13 mouse cellular contexts compared by ENCODE assay signal in genomic region chr8:108709441-108709840, GRCm38 (mm10).
DNase-seq lines count a peak whose midpoint lies in the region; ATAC-seq and TF ChIP-seq lines count a peak whose summit lies in the region.
"Had no signal": no experiment of that assay in that cellular context is flagged by ENCODE, and none has a peak within 500 bp of the region (broad histone marks: within the 10 kb centered on the region; RNA-seq: fewer than 3 reads in every experiment).

No protein-coding gene starts in this region.

- ATAC-seq in kidney, postnatal 0 days (replicated peaks; ENCODE audit: low FRiP score, low read depth): no peak
- ATAC-seq in forebrain, embryonic 15.5 days (replicated peaks): no peak
- no peak for ATAC-seq in limb, embryonic 11.5 days (ENCODE audit: insufficient number of reproducible peaks, low FRiP score, low TSS enrichment, low read depth)
- ATAC-seq in neural tube, embryonic 12.5 days (ENCODE audit: low FRiP score, low read depth): no peak

- no peak overlapping the region for H3K9ac ChIP-seq in kidney, postnatal 0 days (ENCODE audit: low read depth, low read length)
- no peak overlapping the region for H3K9ac ChIP-seq in forebrain, embryonic 15.5 days (replicated peaks)
- peak overlapping the region; percentile 32; the same call in 1 of the 2 replicates for H3K9ac ChIP-seq in limb, embryonic 11.5 days (ENCODE audit: low read length)
- peak overlapping the region; percentile 57 for H3K9ac ChIP-seq in neural tube, embryonic 12.5 days

- peak overlapping the region; percentile 32; the same call in 1 of the 2 replicates for H3K27ac ChIP-seq in kidney, postnatal 0 days
- peak overlapping the region; percentile 96 for H3K27ac ChIP-seq in forebrain, embryonic 15.5 days (replicated peaks)
- no peak overlapping the region for H3K27ac ChIP-seq in limb, embryonic 11.5 days (replicated peaks; ENCODE audit: low read depth, low read length)
- peak overlapping the region; percentile 46; the same call in 1 of the 2 replicates for H3K27ac ChIP-seq in neural tube, embryonic 12.5 days
- H3K27ac ChIP-seq: layer of hippocampus, adult 2 months had no signal

- peaks cover 37% of the 10 kb centered on the region for H3K4me1 ChIP-seq in kidney, postnatal 0 days (replicated peaks; ENCODE audit: insufficient read depth, low read length)
- H3K4me1 ChIP-seq in forebrain, embryonic 15.5 days: peaks cover 65% of the 10 kb centered on the region
- H3K4me1 ChIP-seq in limb, embryonic 11.5 days (ENCODE audit: control insufficient read depth, insufficient read depth, low read length): peaks cover 74% of the 10 kb centered on the region
- H3K4me1 ChIP-seq in neural tube, embryonic 12.5 days: peaks cover 81% of the 10 kb centered on the region

- H3K9me3 ChIP-seq in kidney, postnatal 0 days (replicated peaks; ENCODE audit: low read length): no peaks in the 10 kb centered on the region
- no peaks in the 10 kb centered on the region for H3K9me3 ChIP-seq in forebrain, embryonic 15.5 days
- H3K9me3 ChIP-seq in limb, embryonic 11.5 days (ENCODE audit: control insufficient read depth, low read length): no peaks in the 10 kb centered on the region
- no peaks in the 10 kb centered on the region for H3K9me3 ChIP-seq in neural tube, embryonic 12.5 days

- H3K36me3 ChIP-seq in kidney, postnatal 0 days (ENCODE audit: insufficient read depth, low read length): no peaks in the 10 kb centered on the region
- H3K36me3 ChIP-seq in forebrain, embryonic 15.5 days: no peaks in the 10 kb centered on the region
- H3K36me3 ChIP-seq in limb, embryonic 11.5 days (ENCODE audit: control insufficient read depth, insufficient read depth, low read length): no peaks in the 10 kb centered on the region
- no peaks in the 10 kb centered on the region for H3K36me3 ChIP-seq in neural tube, embryonic 12.5 days
- H3K36me3 ChIP-seq: G1E had no signal

- WGBS in kidney, postnatal 0 days: 64% methylated on average over 2 of the region's 2 CpGs
- WGBS in forebrain, embryonic 15.5 days: 47% methylated on average over 2 of the region's 2 CpGs
- WGBS in limb, embryonic 11.5 days: 34% methylated on average over 2 of the region's 2 CpGs
- WGBS in neural tube, embryonic 12.5 days: 17% methylated on average over 2 of the region's 2 CpGs

- DNase-seq in kidney, postnatal 0 days (ENCODE audit: low spot score): no peak
- DNase-seq in kidney, adult 9 months: no peak
- DNase-seq in limb, embryonic 11.5 days (ENCODE audit: low spot score): no peak
- no peak for DNase-seq in layer of hippocampus, adult 11-12 months (ENCODE audit: low spot score)
- DNase-seq in B cell, adult 2 months: no peak
- no peak for DNase-seq in left cerebral cortex, postnatal 10 days (ENCODE audit: extremely low spot score in 1 of 2, low spot score in 2 of 2)
- DNase-seq: right cerebral cortex, postnatal 14 days; thymus, postnatal 25 days had no signal

- no peak for TF ChIP-seq CTCF in kidney, postnatal 0 days (IDR thresholded peaks at IDR 0.05; ENCODE audit: low read depth)

- H3K4me3 ChIP-seq in kidney, postnatal 0 days (replicated peaks; ENCODE audit: low read depth, low read length): no peak overlapping the region
- no peak overlapping the region for H3K4me3 ChIP-seq in forebrain, embryonic 15.5 days
- no peak overlapping the region for H3K4me3 ChIP-seq in limb, embryonic 11.5 days (ENCODE audit: low read depth, low read length)
- no peak overlapping the region for H3K4me3 ChIP-seq in neural tube, embryonic 12.5 days
- H3K4me3 ChIP-seq: erythroblast, embryonic 14.5 days; layer of hippocampus, adult 2 months had no signal

- H3K4me2 ChIP-seq in kidney, postnatal 0 days (ENCODE audit: low read length): no peak overlapping the region
- peak overlapping the region; percentile 20 for H3K4me2 ChIP-seq in forebrain, embryonic 15.5 days (replicated peaks)
- H3K4me2 ChIP-seq in limb, embryonic 11.5 days (ENCODE audit: low read depth, severe bottlenecking): no peak overlapping the region; the same call in 1 of the 2 replicates
- H3K4me2 ChIP-seq in neural tube, embryonic 12.5 days (replicated peaks): peak overlapping the region; percentile 98

- H3K27me3 ChIP-seq in kidney, postnatal 0 days (ENCODE audit: insufficient read depth, low read length): no peaks in the 10 kb centered on the region
- H3K27me3 ChIP-seq in forebrain, embryonic 15.5 days: peaks cover 19% of the 10 kb centered on the region
- no peaks in the 10 kb centered on the region for H3K27me3 ChIP-seq in limb, embryonic 11.5 days (ENCODE audit: control insufficient read depth, insufficient read depth, low read length)
- H3K27me3 ChIP-seq in neural tube, embryonic 12.5 days (replicated peaks): no peaks in the 10 kb centered on the region

- intact Hi-C loops in left cerebral cortex, postnatal 10 days (cut with DNase I): no loop called here

Comparison
In these comparisons a context has a peak if more than half of its experiments do, and no peak if none do; other contexts are left out.
1. H3K4me2 ChIP-seq: peak in forebrain, embryonic 15.5 days (single experiment) and neural tube, embryonic 12.5 days (single experiment); none in kidney, postnatal 0 days (single experiment) and limb, embryonic 11.5 days (single experiment).
2. H3K9ac ChIP-seq: peak in limb, embryonic 11.5 days (single experiment) and neural tube, embryonic 12.5 days (single experiment); none in kidney, postnatal 0 days (single experiment) and forebrain, embryonic 15.5 days (single experiment).